Mouse (Mus musculus) kidney, adult 2 months (tissue): ENCODE data around the gene Cdcp2. TPM values are rescaled to one million over a fixed set of nuclear protein-coding genes. Genes with fewer than 3 reads are reported as not detected.
A peak's percentile ranks its signal among the peaks of the same experiment; 100 is the strongest.

Experiments used
- DNase-seq: peaks from one replicate; pipeline ENCODE4 v3.0.0; 2021
- H3K27ac ChIP-seq: fragments of 200-500 bp; 2 replicates; pipeline ENCODE4 v1.5.1; 2012; ENCODE audit warnings: low read depth, low read length, control low read depth, inconsistent platforms; ENCODE audit not compliant: insufficient read depth
- H3K27me3 ChIP-seq: fragments of 200-500 bp; replicated peaks from 2 replicates; pipeline ENCODE4 v1.6.1; 2012; ENCODE audit warnings: mild to moderate bottlenecking, moderate library complexity, low read length, inconsistent platforms; ENCODE audit not compliant: control insufficient read depth, insufficient read depth
- H3K36me3 ChIP-seq: fragments of 200-500 bp; 2 replicates; pipeline ENCODE4 v1.6.1; 2012; ENCODE audit warnings: mild to moderate bottlenecking, moderate library complexity, low read length, inconsistent platforms; ENCODE audit not compliant: control insufficient read depth, insufficient read depth
- H3K4me1 ChIP-seq: fragments of 200-500 bp; 2 replicates; pipeline ENCODE4 v1.6.1; 2011; ENCODE audit warnings: low read length; ENCODE audit not compliant: control insufficient read depth, insufficient read depth
- H3K4me3 ChIP-seq: fragments of 200-500 bp; 2 replicates; pipeline ENCODE4 v1.5.1; 2011; ENCODE audit warnings: mild to moderate bottlenecking, low read depth, low read length, control low read depth; ENCODE audit not compliant: insufficient read depth
- CTCF ChIP-seq: fragments of 200-500 bp; conservative IDR thresholded peaks from 2 replicates; pipeline ENCODE4 v1.5.1; 2011; ENCODE audit warnings: low read depth, mild to moderate bottlenecking, control low read depth, low read length, moderate library complexity, mixed read lengths; ENCODE audit not compliant: insufficient read depth, insufficient read length
- POLR2A ChIP-seq: fragments of 200-500 bp; IDR thresholded peaks from one replicate; pipeline ENCODE4 v1.6.1; 2011; ENCODE audit warnings: low read depth, low read length, control low read depth
- WGBS: fragments of 180-500 bp; shearing (Covaris S2); methylation state at CpG from one replicate; pipeline ENCODE4 v1.1.7; 2018; 5-methylcytosine and 5-hydroxymethylcytosine counted together
- polyA plus RNA-seq: library from polyadenylated mRNA; depleted of rRNA; stranded (reverse); fragments of >200 nt; gene quantifications from 2 replicates; pipeline ENCODE4 v1.2.3, GENCODE M21; 2012

Cdcp2 gene
- polyA plus RNA-seq, 1 experiment, result not detected

DNA sequence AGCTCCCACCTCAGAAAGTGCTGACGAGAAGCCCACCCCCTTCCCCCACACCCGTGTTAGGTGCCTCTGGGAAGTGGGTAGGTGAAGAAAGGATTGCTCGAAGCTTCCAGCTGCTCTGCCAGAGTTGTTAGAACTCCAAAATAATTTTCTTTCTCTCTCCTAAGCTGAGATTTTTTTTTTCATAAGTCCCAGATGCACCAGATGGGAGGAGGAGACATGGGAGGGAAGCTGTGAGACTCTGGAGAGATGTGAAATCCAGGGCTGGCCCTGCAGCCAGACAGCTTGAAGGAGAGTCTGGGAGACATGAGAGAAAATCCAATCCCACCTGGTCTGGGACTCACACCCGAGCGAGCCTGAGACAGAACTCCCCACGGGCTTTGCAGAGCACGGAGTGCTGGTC is 27.7 kb downstream of the Cdcp2 start:
- H3K4me1 ChIP-seq, result no peaks in the 10 kb centered on the region
- H3K27me3 ChIP-seq, result no peaks in the 10 kb centered on the region
- no peak for DNase-seq
- no peaks in the 10 kb centered on the region for H3K36me3 ChIP-seq
- H3K4me3 ChIP-seq, result no peak overlapping the region
- TF ChIP-seq CTCF (no peak), POLR2A (no peak)
- 64% methylated on average over 7 of the region's 7 CpGs for WGBS
- H3K27ac ChIP-seq, result no peak overlapping the region

- Histone ChIP-seq H3K4me3 (no peak overlapping the region), H3K27me3 (no peaks in the 10 kb centered on the region), H3K36me3 (no peaks in the 10 kb centered on the region), H3K4me1 (no peaks in the 10 kb centered on the region), H3K27ac (no peak overlapping the region)
- TF ChIP-seq POLR2A (no peak), CTCF (peak; percentile 60)
- peak; percentile 30 for DNase-seq
- 40% methylated on average over 5 of the region's 5 CpGs for WGBS
Observed at GRCm38 (mm10) chr4:107125101-107125500, 28.4 kb downstream of the Cdcp2 start.

GRCm38 (mm10) chr4:107126389-107126788 is 29.7 kb downstream of the Cdcp2 start:
- WGBS, result 79% methylated on average over 10 of the region's 10 CpGs
- no peak for TF ChIP-seq CTCF
- no peak for TF ChIP-seq POLR2A

GRCm38 (mm10) chr4:107126891-107127524 is 30.3 kb downstream of the Cdcp2 start:
- H3K4me3 ChIP-seq, result no peak overlapping the region
- 84% methylated on average over 13 of the region's 13 CpGs for WGBS
- H3K27me3 ChIP-seq, result no peaks in the 10 kb centered on the region
- no peaks in the 10 kb centered on the region for H3K4me1 ChIP-seq
- H3K27ac ChIP-seq, result no peak overlapping the region
- no peak for TF ChIP-seq POLR2A
- TF ChIP-seq CTCF, result no peak
- DNase-seq, result no peak
- H3K36me3 ChIP-seq, result no peaks in the 10 kb centered on the region

More at GRCm38 (mm10) chr4:107126389-107126788, 29.7 kb downstream of the Cdcp2 start:
- no peaks in the 10 kb centered on the region for H3K4me1 ChIP-seq
- H3K4me3 ChIP-seq, result no peak overlapping the region
- DNase-seq, result no peak
- H3K27me3 ChIP-seq, result no peaks in the 10 kb centered on the region
- H3K27ac ChIP-seq, result no peak overlapping the region
- no peaks in the 10 kb centered on the region for H3K36me3 ChIP-seq

GRCm38 (mm10) chr4:107127901-107128669 is 31.4 kb downstream of the Cdcp2 start:
- TF ChIP-seq POLR2A, result no peak
- TF ChIP-seq CTCF, result no peak
- Histone ChIP-seq H3K4me3 (no peak overlapping the region), H3K27me3 (no peaks in the 10 kb centered on the region), H3K27ac (no peak overlapping the region), H3K36me3 (no peaks in the 10 kb centered on the region), H3K4me1 (no peaks in the 10 kb centered on the region)
- peak; percentile 28 for DNase-seq
- WGBS, result 63% methylated on average over 13 of the region's 13 CpGs

GRCm38 (mm10) chr4:107129373-107129772 is 32.7 kb downstream of the Cdcp2 start:
- no peaks in the 10 kb centered on the region for H3K4me1 ChIP-seq
- no peak for DNase-seq
- no peak overlapping the region for H3K27ac ChIP-seq
- 88% methylated on average over 8 of the region's 8 CpGs for WGBS
- H3K36me3 ChIP-seq, result no peaks in the 10 kb centered on the region
- H3K4me3 ChIP-seq, result no peak overlapping the region
- TF ChIP-seq POLR2A (no peak), CTCF (no peak)
- H3K27me3 ChIP-seq, result no peaks in the 10 kb centered on the region

DNA sequence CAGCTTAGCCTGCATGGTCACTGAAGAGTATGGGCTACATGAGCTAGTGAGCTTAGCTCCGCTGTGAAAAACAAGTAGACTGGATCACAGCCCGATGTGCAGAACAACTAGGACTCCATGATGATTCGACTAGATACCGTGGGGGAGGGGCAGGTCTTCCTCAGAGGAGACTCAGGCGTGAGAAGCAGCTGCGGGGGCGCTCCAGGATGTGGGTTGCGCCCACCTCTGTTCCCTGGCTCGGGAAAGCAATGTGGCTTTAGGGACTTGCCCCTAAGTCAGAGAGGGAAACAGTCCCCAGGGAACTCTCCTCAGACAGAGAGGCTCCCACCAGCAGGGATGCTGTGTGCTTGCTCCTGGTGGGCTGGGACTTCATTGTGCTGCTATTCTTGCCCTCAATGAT is 33.8 kb downstream of the Cdcp2 start:
- no peak for TF ChIP-seq CTCF
- no peak for TF ChIP-seq POLR2A
- H3K36me3 ChIP-seq, result no peaks in the 10 kb centered on the region
- WGBS, result 30% methylated on average over 9 of the region's 9 CpGs
- H3K4me3 ChIP-seq, result no peak overlapping the region
- H3K27ac ChIP-seq, result no peak overlapping the region
- DNase-seq, result no peak
- H3K4me1 ChIP-seq, result no peaks in the 10 kb centered on the region
- no peaks in the 10 kb centered on the region for H3K27me3 ChIP-seq
